In genomic region chr8:121162413-121162812, GRCm38 (mm10) we compare ENCODE assay signal across 38 mouse cellular contexts. TPM values are rescaled to one million over a fixed set of nuclear protein-coding genes. Genes with fewer than 3 reads are reported as not detected.
"Had no signal": no experiment of that assay in that cellular context is flagged by ENCODE, and none has a peak within 500 bp of the region (broad histone marks: within the 10 kb centered on the region; RNA-seq: fewer than 3 reads in every experiment).

No protein-coding gene starts in this region.

- H3K27ac ChIP-seq: left cerebral cortex, adult 2 months; limb, embryonic 12.5 days; limb, embryonic 13.5 days; limb, embryonic 15.5 days; liver, embryonic 12.5 days; liver, embryonic 13.5 days; liver, embryonic 14.5 days; liver, embryonic 15.5 days; lung, embryonic 15.5 days; macrophage; midbrain, embryonic 10.5 days; midbrain, embryonic 12.5 days; midbrain, embryonic 13.5 days; midbrain, embryonic 15.5 days; neural tube, embryonic 12.5 days had no signal

- H3K27me3 ChIP-seq: midbrain, embryonic 12.5 days; midbrain, embryonic 13.5 days; midbrain, embryonic 15.5 days; neural tube, embryonic 12.5 days had no signal

- H3K4me1 ChIP-seq: liver, embryonic 13.5 days; liver, embryonic 15.5 days; midbrain, embryonic 10.5 days; midbrain, embryonic 12.5 days; midbrain, embryonic 13.5 days had no signal

- H3K36me3 ChIP-seq: limb, embryonic 10.5 days; limb, embryonic 12.5 days; limb, embryonic 13.5 days; limb, embryonic 15.5 days; liver, embryonic 12.5 days; liver, embryonic 13.5 days; liver, embryonic 15.5 days; lung, embryonic 15.5 days; midbrain, embryonic 10.5 days; midbrain, embryonic 12.5 days; midbrain, embryonic 13.5 days; midbrain, embryonic 15.5 days; neural tube, embryonic 12.5 days had no signal

- DNase-seq: left cerebral cortex, postnatal 4 days; liver; liver, embryonic 13.5 days; liver, postnatal 0 days; lung, adult 18-20 months; lung, adult 2 months; lung, embryonic 14.5 days; lung, postnatal 10 days; lung, postnatal 14 days; lung, postnatal 36 days; lung, postnatal 4 days; midbrain, embryonic 14.5 days had no signal

- H3K9ac ChIP-seq: limb, embryonic 12.5 days; limb, embryonic 13.5 days; limb, embryonic 15.5 days; liver, embryonic 12.5 days; liver, embryonic 13.5 days; liver, embryonic 14.5 days; liver, embryonic 15.5 days; liver, postnatal 0 days; lung, embryonic 14.5 days; lung, embryonic 15.5 days; midbrain, embryonic 12.5 days; midbrain, embryonic 13.5 days; midbrain, embryonic 15.5 days; neural tube, embryonic 12.5 days had no signal

- H3K4me3 ChIP-seq: left cerebral cortex, adult 2 months; limb, embryonic 10.5 days; limb, embryonic 12.5 days; limb, embryonic 13.5 days; limb, embryonic 15.5 days; liver, embryonic 12.5 days; liver, embryonic 13.5 days; liver, embryonic 15.5 days; lung, embryonic 15.5 days; megakaryocyte, embryonic 14.5 days; midbrain, embryonic 10.5 days; midbrain, embryonic 12.5 days; midbrain, embryonic 13.5 days; midbrain, embryonic 15.5 days; myocyte; neural tube, embryonic 12.5 days had no signal

- ATAC-seq: liver, embryonic 12.5 days; liver, postnatal 0 days; lung, postnatal 0 days; midbrain, embryonic 13.5 days; midbrain, embryonic 15.5 days; midbrain, embryonic 16.5 days had no signal

- H3K9me3 ChIP-seq: limb, embryonic 10.5 days; limb, embryonic 12.5 days; limb, embryonic 13.5 days; limb, embryonic 15.5 days; liver, embryonic 12.5 days; liver, embryonic 13.5 days; liver, embryonic 15.5 days; lung, embryonic 15.5 days; megakaryocyte, embryonic 14.5 days; midbrain, embryonic 10.5 days; midbrain, embryonic 12.5 days; midbrain, embryonic 13.5 days; midbrain, embryonic 15.5 days; neural tube, embryonic 12.5 days had no signal

- H3K4me2 ChIP-seq: limb, embryonic 12.5 days; limb, embryonic 13.5 days; limb, embryonic 15.5 days; liver, embryonic 11.5 days; liver, embryonic 12.5 days; liver, embryonic 13.5 days; liver, embryonic 15.5 days; lung, embryonic 14.5 days; lung, embryonic 15.5 days; midbrain, embryonic 11.5 days; midbrain, embryonic 12.5 days; midbrain, embryonic 13.5 days; midbrain, embryonic 15.5 days; neural tube, embryonic 12.5 days had no signal

RNA-seq across cellular contexts. Expression of gene Foxl1, which starts 34.7 kb away (rescaled TPM):
- total RNA-seq: liver, adult 2 months; megakaryocyte progenitor cell, adult 5-6 weeks; megakaryocyte, adult 5-6 weeks had no signal
- polyA plus RNA-seq: limb, embryonic 11.5 days; liver, adult 2 months; liver, postnatal 0 days; macrophage; midbrain, embryonic 14.5 days had no signal

RNA-seq across cellular contexts. Expression of gene Foxc2, which starts 46.4 kb away (rescaled TPM):
- total RNA-seq: liver, adult 2 months; megakaryocyte progenitor cell, adult 5-6 weeks; megakaryocyte, adult 5-6 weeks; monocyte, adult 5-6 weeks had no signal
- polyA plus RNA-seq: liver, embryonic 15.5 days; macrophage had no signal
